Mouse (Mus musculus) liver, adult 2 months (tissue): Measurements from ENCODE around the gene Lekr1. TPM values are rescaled to one million over a fixed set of nuclear protein-coding genes. Genes with fewer than 3 reads are reported as not detected.

Source experiments
- DNase-seq: peaks from one replicate; pipeline ENCODE4 v3.0.0-alpha.2; 2011; ENCODE audit warnings: low read depth, low spot score; ENCODE audit errors: extremely low read depth
- H3K27ac ChIP-seq: fragments of 200-500 bp; replicated peaks from 2 replicates; pipeline ENCODE4 v1.5.1; 2012; ENCODE audit warnings: low read depth, mild to moderate bottlenecking, control low read depth, inconsistent platforms, low read length; ENCODE audit not compliant: insufficient read depth
- H3K27me3 ChIP-seq: fragments of 200-500 bp; 2 replicates; pipeline ENCODE4 v1.6.1; 2012; ENCODE audit warnings: mild to moderate bottlenecking, moderate library complexity, low read length, inconsistent platforms; ENCODE audit not compliant: control insufficient read depth, insufficient read depth
- H3K36me3 ChIP-seq: fragments of 200-500 bp; 2 replicates; pipeline ENCODE4 v1.6.1; 2012; ENCODE audit warnings: low read length, inconsistent platforms; ENCODE audit not compliant: control insufficient read depth, insufficient read depth
- H3K4me1 ChIP-seq: fragments of 200-500 bp; 2 replicates; pipeline ENCODE4 v1.6.1; 2011; ENCODE audit warnings: low read length; ENCODE audit not compliant: control insufficient read depth, insufficient read depth
- H3K4me3 ChIP-seq: fragments of 200-500 bp; 2 replicates; pipeline ENCODE4 v1.5.1; 2011; ENCODE audit warnings: low read depth, mild to moderate bottlenecking, control low read depth, low read length, moderate library complexity; ENCODE audit not compliant: insufficient read depth
- H3K79me2 ChIP-seq: fragments of 200-500 bp; 2 replicates; pipeline ENCODE4 v1.6.1; 2012; ENCODE audit warnings: inconsistent platforms, mild to moderate bottlenecking, low read length, moderate library complexity; ENCODE audit not compliant: control insufficient read depth, insufficient read depth
- H3K9ac ChIP-seq: fragments of 200-500 bp; 2 replicates; pipeline ENCODE4 v1.6.1; 2012; ENCODE audit warnings: low read depth, mild to moderate bottlenecking, control low read depth, inconsistent platforms, low read length
- CTCF ChIP-seq: fragments of 200-500 bp; IDR thresholded peaks from 2 replicates; pipeline ENCODE4 v1.5.1; 2011; ENCODE audit warnings: low read depth, low read length, control low read depth
- POLR2A ChIP-seq: fragments of 200-500 bp; IDR thresholded peaks from 2 replicates; pipeline ENCODE4 v1.6.1; 2011; ENCODE audit warnings: low read length, control low read depth; ENCODE audit not compliant: insufficient read depth; ENCODE audit errors: extremely low read depth
- WGBS: fragments of 180-500 bp; shearing (Covaris S2); methylation state at CpG from one replicate; pipeline ENCODE4 v1.1.7; 2018; 5-methylcytosine and 5-hydroxymethylcytosine counted together
- polyA plus RNA-seq: library from polyadenylated mRNA; depleted of rRNA; stranded (reverse); fragments of >200 nt; gene quantifications from 2 replicates; pipeline ENCODE4 v1.2.3, GENCODE M21; 2012
- total RNA-seq: library from RNA; depleted of rRNA; stranded (reverse); fragments of >200 nt; gene quantifications from 2 replicates; pipeline ENCODE4 v1.2.3, GENCODE M21; 2014

Lekr1 gene
- total and polyA plus RNA-seq, 2 experiments: 0.09 TPM; not detected in 1

DNA sequence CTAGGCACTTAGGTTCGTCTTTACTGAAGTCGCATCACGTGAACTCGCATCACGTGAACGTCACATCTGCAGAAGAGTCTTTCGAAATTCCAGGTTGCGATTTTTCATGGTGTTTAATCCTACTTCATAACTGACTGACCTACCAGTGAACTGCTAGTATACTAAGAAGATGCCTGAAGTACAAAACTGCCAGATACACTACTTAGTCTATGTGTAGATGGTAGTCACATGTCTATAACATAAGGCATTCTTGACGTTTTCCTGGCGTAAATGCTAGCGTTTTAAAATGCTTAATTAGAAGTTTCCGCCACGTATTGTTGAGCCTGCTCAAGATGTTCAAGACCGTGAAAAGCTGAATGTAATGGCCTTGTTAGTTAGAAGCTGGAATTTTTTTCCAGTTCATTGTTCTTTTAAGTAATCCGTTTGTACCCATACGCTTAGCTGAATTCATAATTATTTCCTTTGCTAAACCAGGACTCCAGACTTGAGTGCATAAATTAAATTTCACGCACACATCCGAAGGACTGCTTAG is 7.9 kb upstream of the Lekr1 start:
- no peak for DNase-seq
- H3K27me3 ChIP-seq: no peaks in the 10 kb centered on the region
- 70% methylated on average over 18 of the region's 18 CpGs for WGBS

DNA sequence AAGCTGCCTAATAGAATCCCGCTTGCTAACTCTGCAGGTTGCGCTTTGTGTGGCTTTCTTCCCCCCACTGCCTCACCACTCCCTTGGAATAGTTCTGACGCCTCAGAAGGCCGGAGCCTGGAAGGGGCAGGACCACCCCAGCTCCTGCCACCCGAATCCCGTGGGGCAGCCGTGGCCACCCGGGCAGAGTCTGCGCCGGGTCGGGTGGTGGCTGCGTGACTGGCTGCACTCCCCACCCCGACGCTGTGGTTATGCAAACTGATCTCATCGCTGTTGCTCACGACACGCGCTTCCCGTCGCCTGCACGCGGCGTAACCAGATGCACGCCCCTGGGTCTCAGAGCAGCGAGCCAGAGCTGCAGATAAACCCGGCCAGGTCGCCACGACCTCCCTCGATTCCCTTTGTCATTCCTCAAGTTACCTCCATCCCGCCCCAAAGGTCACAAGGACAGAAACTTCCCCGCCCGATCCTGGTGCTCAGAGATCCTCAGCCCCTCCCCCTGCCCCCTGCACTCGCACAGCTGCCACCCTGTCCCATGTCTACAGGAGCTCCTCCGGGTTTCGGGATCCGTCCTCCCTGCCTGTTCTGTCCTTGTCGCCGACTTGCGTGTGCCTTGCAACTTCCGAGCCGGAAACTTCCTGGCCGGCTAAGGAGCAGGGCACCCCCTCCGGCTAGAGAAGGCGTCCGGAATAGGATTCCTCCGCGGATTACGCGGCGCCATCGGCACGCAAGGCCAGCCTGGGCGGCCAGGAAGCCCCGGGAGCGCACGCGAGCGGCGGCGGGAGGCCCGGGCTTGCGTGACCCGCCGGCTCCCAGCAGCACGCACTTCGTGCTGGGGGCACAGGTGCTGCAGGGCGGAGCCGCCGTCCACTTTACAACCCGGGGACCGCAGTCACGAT is 7.1 kb upstream of the Lekr1 start:
- peak overlapping the region; percentile 29; the same call in 1 of the 2 replicates for H3K27ac ChIP-seq
- DNase-seq: peak; percentile 32
- WGBS: 1% methylated on average over 72 of the region's 72 CpGs
- H3K9ac ChIP-seq: peak overlapping the region; percentile 69
- TF ChIP-seq POLR2A: 0 out of 2 replicates have a peak, but pooled peaks have one; percentile 29
- no peak for TF ChIP-seq CTCF
- no peaks in the 10 kb centered on the region for H3K79me2 ChIP-seq
- H3K27me3 ChIP-seq: no peaks in the 10 kb centered on the region
- H3K4me3 ChIP-seq: peak overlapping the region; percentile 64
- no peaks in the 10 kb centered on the region for H3K36me3 ChIP-seq
- peaks cover 6% of the 10 kb centered on the region; the same call in 1 of the 2 replicates for H3K4me1 ChIP-seq

More for the DNA sequence above, 7.9 kb upstream of the Lekr1 start:
- H3K9ac ChIP-seq: no peak overlapping the region
- H3K36me3 ChIP-seq: no peaks in the 10 kb centered on the region
- H3K4me3 ChIP-seq: no peak overlapping the region
- no peak overlapping the region for H3K27ac ChIP-seq
- TF ChIP-seq CTCF (no peak), POLR2A (no peak)
- no peaks in the 10 kb centered on the region for H3K79me2 ChIP-seq
- peaks cover 6% of the 10 kb centered on the region; the same call in 1 of the 2 replicates for H3K4me1 ChIP-seq

GRCm38 (mm10) chr3:65659620-65659932 is 6.5 kb upstream of the Lekr1 start:
- peak overlapping the region; percentile 64 for H3K4me3 ChIP-seq
- no peaks in the 10 kb centered on the region for H3K36me3 ChIP-seq
- DNase-seq: peak; percentile 17
- H3K27ac ChIP-seq: no peak overlapping the region
- no peaks in the 10 kb centered on the region for H3K79me2 ChIP-seq
- WGBS: 16% methylated on average over 9 of the region's 9 CpGs
- H3K4me1 ChIP-seq: peaks cover 6% of the 10 kb centered on the region; the same call in 1 of the 2 replicates
- TF ChIP-seq POLR2A: no peak
- no peak for TF ChIP-seq CTCF
- peak overlapping the region; percentile 69 for H3K9ac ChIP-seq
- no peaks in the 10 kb centered on the region for H3K27me3 ChIP-seq

DNA sequence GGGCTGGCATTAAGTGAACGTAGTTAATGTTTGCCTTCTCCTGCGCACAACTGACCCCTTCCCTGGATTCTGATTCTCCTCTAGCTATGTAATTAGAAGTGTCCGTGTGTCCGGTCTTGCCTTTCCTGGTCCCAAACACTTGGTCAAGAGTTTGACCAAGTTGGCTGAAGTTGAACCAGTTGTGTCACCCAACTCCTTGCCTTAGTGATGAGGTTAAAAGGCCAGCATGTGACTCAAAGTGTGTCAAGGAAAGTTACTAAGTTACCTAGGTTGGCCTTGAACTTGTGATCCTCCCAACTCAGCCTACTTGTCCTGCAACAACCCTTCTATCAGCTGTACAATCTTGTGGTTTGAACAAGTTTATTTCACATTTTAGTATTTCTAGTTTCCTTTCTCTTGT is 5.7 kb upstream of the Lekr1 start:
- Histone ChIP-seq H3K4me1 (peaks cover 4% of the 10 kb centered on the region; the same call in 1 of the 2 replicates), H3K9ac (no peak overlapping the region), H3K4me3 (no peak overlapping the region), H3K79me2 (no peaks in the 10 kb centered on the region), H3K36me3 (no peaks in the 10 kb centered on the region), H3K27me3 (no peaks in the 10 kb centered on the region), H3K27ac (no peak overlapping the region)
- DNase-seq: peak; percentile 76
- TF ChIP-seq POLR2A (no peak), CTCF (no peak)
- 63% methylated on average over 4 of the region's 4 CpGs for WGBS

DNA sequence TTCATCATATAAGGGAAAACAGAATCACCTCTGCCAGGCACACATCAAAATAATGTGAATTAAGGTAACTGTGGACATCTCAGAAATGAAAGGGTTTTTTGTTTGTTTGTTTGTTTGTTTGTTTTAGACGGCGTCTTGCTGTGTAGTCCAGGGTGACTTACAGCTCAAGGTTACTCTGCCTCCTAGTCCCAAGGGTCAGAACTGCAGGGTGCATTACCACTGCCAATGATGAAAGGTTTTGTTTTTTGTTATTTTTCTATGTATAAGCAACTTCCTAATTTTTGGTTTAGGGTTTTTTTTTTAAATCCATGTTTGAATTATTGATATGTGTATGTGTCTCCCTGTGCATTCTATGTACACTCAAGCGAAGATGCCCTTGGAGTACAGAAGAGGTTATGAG is 4.3 kb upstream of the Lekr1 start:
- TF ChIP-seq CTCF: no peak
- no peak for TF ChIP-seq POLR2A
- no peak overlapping the region for H3K9ac ChIP-seq

DNA sequence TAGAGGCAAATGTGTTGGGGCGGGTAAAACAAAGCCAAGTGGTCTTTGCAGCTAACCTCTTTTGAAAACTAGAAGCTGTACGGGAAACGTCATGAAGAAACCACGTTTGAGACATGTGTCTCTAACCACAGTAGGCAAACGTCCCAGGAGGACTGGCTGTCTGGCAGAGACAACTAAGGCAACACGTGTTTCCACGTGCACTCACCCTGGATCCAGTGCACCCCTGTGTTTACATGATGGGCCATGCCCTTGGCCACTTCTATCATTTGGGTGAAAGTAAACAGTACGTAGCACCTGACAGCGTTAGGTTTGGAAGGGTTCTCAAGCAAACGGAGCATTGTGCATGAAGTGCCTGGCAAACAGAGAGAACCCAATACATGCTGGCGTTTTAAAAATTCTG is 2.9 kb upstream of the Lekr1 start:
- peaks cover 4% of the 10 kb centered on the region; the same call in 1 of the 2 replicates for H3K4me1 ChIP-seq
- no peaks in the 10 kb centered on the region for H3K79me2 ChIP-seq
- TF ChIP-seq POLR2A: no peak
- TF ChIP-seq CTCF: no peak
- H3K36me3 ChIP-seq: no peaks in the 10 kb centered on the region
- no peaks in the 10 kb centered on the region for H3K27me3 ChIP-seq
- 23% methylated on average over 11 of the region's 11 CpGs for WGBS
- DNase-seq: peak; percentile 98
- H3K9ac ChIP-seq: no peak overlapping the region
- no peak overlapping the region for H3K27ac ChIP-seq
- H3K4me3 ChIP-seq: no peak overlapping the region

More for the DNA sequence above, 4.3 kb upstream of the Lekr1 start:
- Histone ChIP-seq H3K79me2 (no peaks in the 10 kb centered on the region), H3K27me3 (no peaks in the 10 kb centered on the region), H3K27ac (no peak overlapping the region), H3K4me3 (no peak overlapping the region), H3K4me1 (peaks cover 4% of the 10 kb centered on the region; the same call in 1 of the 2 replicates), H3K36me3 (no peaks in the 10 kb centered on the region)
- WGBS: 57% methylated on average over 3 of the region's 3 CpGs
- no peak for DNase-seq
